Mouse (Mus musculus): ENCODE results near the gene Ptprg. TPM values are rescaled to one million over a fixed set of nuclear protein-coding genes. Genes with fewer than 3 reads are reported as not detected.
A peak's percentile ranks its signal among the peaks of the same experiment; 100 is the strongest.

The Ptprg gene
- polyA plus RNA-seq, 1 experiment from 2014 or later: 32.8 TPM

DNA sequence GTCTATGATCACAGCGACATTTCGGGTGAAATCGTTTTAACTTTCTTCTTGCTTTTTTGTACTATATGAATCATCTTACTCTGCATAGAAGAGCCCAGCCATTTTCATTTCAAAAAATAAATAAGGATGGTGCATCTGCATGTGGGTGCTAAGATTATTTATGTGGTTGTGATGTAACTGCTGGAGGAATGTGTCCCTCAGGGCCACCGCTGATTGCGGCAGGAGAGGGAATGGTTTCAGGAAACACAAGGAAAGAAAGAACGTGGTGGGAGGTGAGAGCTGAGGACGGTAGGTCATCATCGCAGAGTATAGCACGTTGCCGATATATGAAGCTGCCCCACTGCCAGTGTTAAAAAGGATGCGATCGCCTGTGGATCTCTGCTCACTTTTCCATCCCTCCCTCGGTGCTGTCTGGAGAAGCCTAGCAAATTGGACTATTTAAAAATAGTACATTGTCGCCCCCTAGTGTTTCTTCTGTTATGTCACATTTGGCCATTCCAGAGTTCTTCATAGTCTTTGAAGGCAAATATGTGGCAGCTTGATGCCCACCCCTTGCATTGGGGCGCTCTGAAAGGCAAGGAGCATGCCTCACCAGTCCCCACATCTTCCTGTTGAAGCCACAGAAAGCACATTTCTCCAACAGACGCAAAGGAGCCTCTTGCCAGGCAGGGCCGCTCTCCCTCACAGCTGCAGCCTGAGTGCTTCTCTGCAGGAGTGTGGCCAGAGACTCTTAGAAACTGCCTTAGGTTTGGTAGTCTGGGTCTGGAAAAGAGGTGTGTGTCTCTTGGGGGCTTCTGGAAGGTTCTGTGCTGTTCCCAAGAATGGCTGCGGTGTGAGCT lies 586.5 kb downstream of the Ptprg start:
- H3K4me1 ChIP-seq: peaks cover 21% of the 10 kb centered on the region
- no peak overlapping the region for H3K27ac ChIP-seq
- no peaks in the 10 kb centered on the region for H3K9me3 ChIP-seq (replicated peaks)
- peak overlapping the region; percentile 24; the same call in 1 of the 2 replicates for H3K4me2 ChIP-seq
- H3K9ac ChIP-seq: no peak overlapping the region
- 0 out of 2 replicates have a peak, but pooled peaks cover 3% of the 10 kb centered on the region for H3K27me3 ChIP-seq
- ATAC-seq: peak; percentile 68
- H3K36me3 ChIP-seq (ENCODE audit: poor library complexity, severe bottlenecking): no peaks in the 10 kb centered on the region
- H3K4me3 ChIP-seq: no peak overlapping the region
- 49% methylated on average over 18 of the region's 18 CpGs for WGBS

DNA sequence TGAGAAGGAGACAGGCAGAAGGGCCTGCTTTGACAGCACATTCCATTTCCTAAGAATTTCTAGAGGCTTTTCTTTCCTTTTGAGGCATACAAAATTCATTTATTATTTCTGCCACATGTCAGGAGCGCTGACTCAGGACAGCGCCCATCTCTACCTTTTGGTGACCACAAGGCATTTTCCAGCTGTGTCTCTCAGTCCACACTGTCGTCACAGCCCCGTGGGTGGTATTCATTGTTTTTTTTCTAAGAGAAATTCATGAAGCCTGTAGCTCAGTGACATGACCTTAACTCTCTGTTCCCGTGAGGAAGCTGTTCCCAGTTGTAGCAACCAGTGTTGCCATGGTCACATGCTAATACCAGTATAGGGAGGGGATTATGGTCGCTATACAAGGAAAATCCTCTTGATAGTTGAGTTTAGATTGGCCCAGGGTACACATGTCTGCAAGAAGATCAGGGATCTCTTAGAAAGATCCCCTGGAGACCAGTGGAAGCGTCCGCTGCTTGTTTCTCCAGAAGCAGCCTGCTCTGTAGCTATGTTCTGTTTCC lies 590.7 kb downstream of the Ptprg start:
- no peak for ATAC-seq
- Histone ChIP-seq H3K4me2 (no peak overlapping the region), H3K4me3 (no peak overlapping the region), H3K9ac (no peak overlapping the region), H3K4me1 (peaks cover 20% of the 10 kb centered on the region), H3K27ac (no peak overlapping the region), H3K36me3 (ENCODE audit: poor library complexity, severe bottlenecking) (peaks cover 6% of the 10 kb centered on the region; the same call in 1 of the 2 replicates), H3K27me3 (0 out of 2 replicates have a peak, but pooled peaks cover 3% of the 10 kb centered on the region), H3K9me3 (replicated peaks) (no peaks in the 10 kb centered on the region)
- 47% methylated on average over 8 of the region's 8 CpGs for WGBS

DNA sequence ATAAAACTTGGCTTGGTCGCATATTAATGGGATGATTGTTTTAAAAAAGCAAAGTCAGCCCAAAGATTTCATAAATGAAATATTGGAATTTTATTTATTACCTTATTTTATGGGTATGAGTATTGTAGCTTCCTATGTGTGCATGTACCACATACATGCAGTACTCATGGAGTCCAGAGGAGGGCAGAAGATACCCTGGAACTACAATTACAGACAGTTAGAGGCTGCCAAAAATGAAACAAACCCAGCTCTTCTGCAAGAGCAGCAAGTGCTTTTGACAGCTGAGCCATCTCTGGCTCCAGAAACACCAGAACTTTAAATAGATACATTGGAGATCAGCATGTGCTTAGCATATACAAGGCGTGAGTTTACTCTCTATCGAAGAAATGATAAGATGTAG lies 592.6 kb downstream of the Ptprg start:
- Histone ChIP-seq H3K27ac (no peak overlapping the region), H3K4me1 (peaks cover 15% of the 10 kb centered on the region), H3K36me3 (ENCODE audit: poor library complexity, severe bottlenecking) (peaks cover 6% of the 10 kb centered on the region; the same call in 1 of the 2 replicates), H3K4me3 (no peak overlapping the region), H3K9ac (no peak overlapping the region), H3K4me2 (no peak overlapping the region), H3K27me3 (no peaks in the 10 kb centered on the region), H3K9me3 (replicated peaks) (no peaks in the 10 kb centered on the region)
- WGBS: over 99% methylated on average over 3 of the region's 3 CpGs
- no peak for ATAC-seq

DNA sequence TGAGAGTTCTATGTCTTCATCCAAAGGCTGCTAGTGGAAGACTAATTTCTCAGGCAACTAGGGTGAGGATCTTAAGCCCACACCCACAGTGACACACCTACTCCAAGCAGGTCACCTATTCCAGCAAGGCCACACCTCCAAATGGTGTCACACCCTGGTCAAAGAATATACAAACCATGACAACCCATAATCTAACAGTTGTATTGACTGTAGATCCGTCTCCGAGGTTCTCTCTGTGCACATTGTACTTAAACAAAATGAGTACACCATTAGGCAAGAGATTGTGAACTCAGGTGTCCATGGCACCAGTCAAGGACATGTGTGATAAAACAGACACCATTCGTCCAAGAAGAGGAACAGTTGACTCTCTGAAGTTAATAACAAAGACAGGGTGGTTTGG lies 596.2 kb downstream of the Ptprg start:
- Histone ChIP-seq H3K36me3 (ENCODE audit: poor library complexity, severe bottlenecking) (peaks cover 6% of the 10 kb centered on the region), H3K27me3 (0 out of 2 replicates have a peak, but pooled peaks cover 5% of the 10 kb centered on the region), H3K4me3 (no peak overlapping the region), H3K9ac (no peak overlapping the region), H3K27ac (no peak overlapping the region), H3K4me2 (no peak overlapping the region), H3K9me3 (replicated peaks) (no peaks in the 10 kb centered on the region), H3K4me1 (peaks cover 6% of the 10 kb centered on the region; the same call in 1 of the 2 replicates)
- no peak for ATAC-seq
- 89% methylated on average over 3 of the region's 3 CpGs for WGBS

DNA sequence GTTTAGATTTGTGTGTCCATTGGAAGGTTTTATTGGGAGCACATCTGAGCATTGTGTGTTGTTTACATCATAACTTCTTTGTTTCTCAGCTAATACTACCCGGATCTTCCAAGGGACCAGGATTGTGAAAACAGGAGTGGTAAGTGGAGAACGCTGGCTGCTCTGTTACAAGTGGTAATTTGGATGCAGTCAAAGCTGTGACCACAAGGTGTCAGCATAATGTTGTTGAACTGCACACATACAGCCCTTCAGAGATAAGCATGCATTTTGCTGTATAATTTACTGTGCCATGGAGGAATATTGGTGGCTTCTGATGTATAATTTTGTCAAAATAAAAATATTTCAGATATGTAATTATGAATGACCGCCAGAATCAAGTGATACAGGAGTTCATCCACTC lies 598.6 kb downstream of the Ptprg start:
- Histone ChIP-seq H3K4me2 (no peak overlapping the region), H3K4me3 (no peak overlapping the region), H3K4me1 (peaks cover 6% of the 10 kb centered on the region; the same call in 1 of the 2 replicates), H3K9me3 (replicated peaks) (no peaks in the 10 kb centered on the region), H3K9ac (no peak overlapping the region), H3K27me3 (0 out of 2 replicates have a peak, but pooled peaks cover 5% of the 10 kb centered on the region), H3K27ac (no peak overlapping the region), H3K36me3 (ENCODE audit: poor library complexity, severe bottlenecking) (no peaks in the 10 kb centered on the region; the same call in 1 of the 2 replicates)
- ATAC-seq: peak; percentile 91
- WGBS: 45% methylated on average over 3 of the region's 3 CpGs

DNA sequence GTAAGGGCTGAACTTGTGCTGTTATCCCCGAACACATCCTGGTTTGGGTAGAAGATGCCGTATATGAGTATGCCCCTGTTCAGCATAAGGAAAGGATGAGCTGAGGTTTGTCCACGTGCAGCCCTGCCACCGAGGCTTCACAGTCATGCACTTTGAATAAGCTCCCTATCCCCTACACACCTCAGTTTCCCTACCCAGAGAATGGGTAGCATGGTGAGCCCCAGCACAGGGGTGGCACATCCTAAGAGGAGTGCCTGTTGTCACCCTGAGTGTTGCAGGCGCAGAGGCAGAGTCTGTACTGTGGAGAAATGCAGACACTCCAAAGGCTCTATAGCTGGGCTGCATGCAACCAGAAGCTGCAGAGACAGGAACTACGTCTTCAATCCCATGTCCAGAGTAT lies 599.4 kb downstream of the Ptprg start:
- Histone ChIP-seq H3K27me3 (0 out of 2 replicates have a peak, but pooled peaks cover 5% of the 10 kb centered on the region), H3K9ac (no peak overlapping the region), H3K4me1 (peaks cover 6% of the 10 kb centered on the region; the same call in 1 of the 2 replicates), H3K4me3 (no peak overlapping the region), H3K27ac (no peak overlapping the region), H3K4me2 (no peak overlapping the region), H3K9me3 (replicated peaks) (no peaks in the 10 kb centered on the region), H3K36me3 (ENCODE audit: poor library complexity, severe bottlenecking) (no peaks in the 10 kb centered on the region; the same call in 1 of the 2 replicates)
- 0 out of 2 replicates have a peak, but pooled peaks have one; percentile 7 for ATAC-seq
- WGBS: 94% methylated on average over 6 of the region's 6 CpGs

DNA sequence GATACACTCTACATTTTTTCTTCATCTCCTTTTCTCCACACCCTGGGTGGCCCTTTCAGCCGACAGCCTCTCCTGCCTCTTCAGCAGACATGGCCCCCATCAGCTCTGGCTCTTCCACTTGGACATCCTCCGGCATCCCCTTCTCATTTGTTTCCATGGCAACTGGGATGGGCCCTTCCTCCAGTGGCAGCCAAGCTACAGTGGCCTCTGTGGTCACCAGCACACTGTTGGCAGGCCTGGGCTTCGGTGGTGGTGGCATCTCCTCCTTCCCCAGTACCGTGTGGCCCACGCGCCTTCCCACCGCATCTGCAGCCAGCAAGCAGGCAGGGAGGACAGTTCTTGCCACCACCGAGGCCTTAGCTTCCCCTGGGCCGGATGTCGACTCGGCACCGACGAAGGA lies 600.3 kb downstream of the Ptprg start:
- Histone ChIP-seq H3K36me3 (ENCODE audit: poor library complexity, severe bottlenecking) (no peaks in the 10 kb centered on the region; the same call in 1 of the 2 replicates), H3K4me2 (no peak overlapping the region), H3K27me3 (0 out of 2 replicates have a peak, but pooled peaks cover 5% of the 10 kb centered on the region), H3K27ac (no peak overlapping the region), H3K9me3 (replicated peaks) (no peaks in the 10 kb centered on the region), H3K4me1 (peaks cover 6% of the 10 kb centered on the region; the same call in 1 of the 2 replicates), H3K9ac (no peak overlapping the region), H3K4me3 (no peak overlapping the region)
- WGBS: 77% methylated on average over 13 of the region's 13 CpGs
- peak; percentile 55; the same call in 1 of the 2 replicates for ATAC-seq

DNA sequence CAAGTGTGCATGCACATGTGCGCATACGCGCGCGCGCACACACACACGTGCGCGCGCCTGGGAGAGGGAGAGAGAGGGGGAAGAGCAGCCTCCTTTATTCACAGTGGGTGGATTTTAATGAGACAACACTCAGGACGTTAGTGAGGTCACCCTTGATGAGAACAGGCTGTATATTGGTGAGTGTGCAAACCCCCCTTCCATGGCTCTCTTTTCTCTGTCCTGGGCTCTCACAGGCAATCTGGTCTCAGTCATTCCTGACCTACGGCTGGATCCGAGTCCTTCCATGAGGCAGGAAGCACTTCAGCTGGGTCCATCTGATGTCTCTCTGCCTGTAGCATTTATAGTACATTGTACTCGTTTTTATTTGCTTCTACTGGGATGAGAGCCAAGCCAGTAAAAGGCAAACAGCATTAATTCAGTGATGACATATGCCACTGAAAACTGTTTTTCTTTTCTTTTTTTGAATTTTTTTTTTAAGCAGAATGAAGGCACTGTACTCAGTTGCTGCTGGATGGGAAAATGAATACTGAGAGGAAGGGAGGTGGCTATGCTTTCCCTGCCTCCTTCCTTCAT lies 608.5 kb downstream of the Ptprg start:
- H3K4me3 ChIP-seq: no peak overlapping the region
- no peak overlapping the region for H3K9ac ChIP-seq
- H3K27ac ChIP-seq: peak overlapping the region; percentile 62
- H3K27me3 ChIP-seq: 0 out of 2 replicates have a peak, but pooled peaks cover 2% of the 10 kb centered on the region
- WGBS: 73% methylated on average over 14 of the region's 14 CpGs
- peak; percentile 66 for ATAC-seq
- no peak overlapping the region for H3K4me2 ChIP-seq
- no peaks in the 10 kb centered on the region for H3K9me3 ChIP-seq (replicated peaks)
- no peaks in the 10 kb centered on the region for H3K36me3 ChIP-seq (ENCODE audit: poor library complexity, severe bottlenecking)
- H3K4me1 ChIP-seq: peaks cover 24% of the 10 kb centered on the region

DNA sequence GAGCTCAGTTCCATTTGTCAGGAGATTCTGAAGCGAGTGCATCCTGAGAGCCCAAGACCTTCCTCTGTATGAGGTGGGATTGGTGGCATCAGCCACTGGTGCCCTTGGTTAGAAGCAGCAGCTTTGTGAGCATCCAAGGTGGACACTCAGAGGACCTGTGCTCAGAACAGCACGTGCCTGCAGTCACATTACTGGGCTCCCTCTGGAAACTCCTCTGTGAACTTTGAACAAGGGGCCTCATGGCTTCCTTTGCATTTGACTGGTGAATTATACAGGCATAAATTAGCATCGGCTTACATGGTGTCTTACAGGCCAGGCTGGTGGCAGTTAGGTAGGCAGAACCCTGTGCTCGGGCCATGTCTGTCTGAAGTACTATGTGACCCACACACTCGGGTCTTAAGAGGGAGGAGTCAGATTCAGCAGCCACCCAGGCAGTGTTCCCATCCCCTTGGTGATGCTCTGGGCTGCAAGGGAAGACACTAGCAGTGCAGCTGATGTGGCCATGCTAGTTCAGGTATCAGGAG lies 609.1 kb downstream of the Ptprg start:
- peak; percentile 37 for ATAC-seq
- H3K4me2 ChIP-seq: no peak overlapping the region
- H3K4me3 ChIP-seq: no peak overlapping the region
- peaks cover 28% of the 10 kb centered on the region for H3K4me1 ChIP-seq
- WGBS: 65% methylated on average over 5 of the region's 5 CpGs
- H3K27me3 ChIP-seq: 0 out of 2 replicates have a peak, but pooled peaks cover 2% of the 10 kb centered on the region
- H3K9me3 ChIP-seq (replicated peaks): no peaks in the 10 kb centered on the region
- H3K36me3 ChIP-seq (ENCODE audit: poor library complexity, severe bottlenecking): no peaks in the 10 kb centered on the region
- H3K27ac ChIP-seq: peak overlapping the region; percentile 62
- no peak overlapping the region for H3K9ac ChIP-seq

DNA sequence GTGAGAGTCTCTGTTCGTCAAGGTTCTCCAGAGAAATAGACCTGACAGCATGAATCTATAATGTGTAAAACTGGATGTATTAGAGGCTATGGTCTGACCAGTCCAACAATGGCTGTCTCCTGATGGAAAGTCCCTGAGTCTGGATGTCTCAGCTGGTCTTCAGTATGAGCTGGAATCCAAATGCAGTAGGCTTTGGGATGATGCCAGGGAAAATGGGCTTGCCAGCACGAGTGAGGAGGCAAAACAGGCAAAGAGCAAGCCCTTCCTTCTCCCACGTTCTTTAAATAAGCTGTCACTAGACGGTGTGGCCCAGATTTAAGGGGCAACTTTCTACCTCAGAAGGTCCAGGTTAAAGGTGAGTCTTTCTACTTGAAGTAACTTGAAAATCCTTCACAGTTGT lies 609.9 kb downstream of the Ptprg start:
- H3K27ac ChIP-seq: no peak overlapping the region
- WGBS: 87% methylated on average over 4 of the region's 4 CpGs
- no peak overlapping the region for H3K4me2 ChIP-seq
- H3K4me3 ChIP-seq: no peak overlapping the region
- H3K36me3 ChIP-seq (ENCODE audit: poor library complexity, severe bottlenecking): no peaks in the 10 kb centered on the region
- H3K27me3 ChIP-seq: 0 out of 2 replicates have a peak, but pooled peaks cover 2% of the 10 kb centered on the region
- H3K9me3 ChIP-seq (replicated peaks): no peaks in the 10 kb centered on the region
- H3K9ac ChIP-seq: no peak overlapping the region
- peaks cover 29% of the 10 kb centered on the region for H3K4me1 ChIP-seq
- ATAC-seq: no peak

DNA sequence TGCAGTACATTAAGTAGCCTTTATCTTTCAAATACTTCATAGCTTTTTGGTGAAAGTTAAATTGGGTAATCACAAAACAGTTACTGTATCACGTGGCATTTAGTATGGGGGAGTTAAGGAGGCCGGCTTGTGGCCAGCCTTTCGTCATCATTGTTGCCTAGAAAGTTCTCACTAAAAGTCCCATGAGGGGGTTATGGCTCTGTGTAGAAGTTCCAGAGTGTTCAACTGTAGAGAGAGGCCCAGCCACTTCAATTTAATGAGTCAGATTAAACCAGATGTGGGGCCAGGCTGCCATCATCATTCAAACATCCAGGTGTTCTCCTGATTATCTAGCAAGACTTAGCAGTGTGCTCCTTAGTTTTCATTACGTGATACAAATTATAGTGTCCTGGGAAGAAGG lies 613.9 kb downstream of the Ptprg start:
- no peak for ATAC-seq
- H3K4me1 ChIP-seq: peaks cover 17% of the 10 kb centered on the region
- H3K27ac ChIP-seq: no peak overlapping the region
- H3K4me3 ChIP-seq: no peak overlapping the region
- no peak overlapping the region for H3K4me2 ChIP-seq
- WGBS: 73% methylated on average over 4 of the region's 4 CpGs
- no peaks in the 10 kb centered on the region for H3K36me3 ChIP-seq (ENCODE audit: poor library complexity, severe bottlenecking)
- no peak overlapping the region for H3K9ac ChIP-seq
- no peaks in the 10 kb centered on the region for H3K9me3 ChIP-seq (replicated peaks)
- no peaks in the 10 kb centered on the region for H3K27me3 ChIP-seq

DNA sequence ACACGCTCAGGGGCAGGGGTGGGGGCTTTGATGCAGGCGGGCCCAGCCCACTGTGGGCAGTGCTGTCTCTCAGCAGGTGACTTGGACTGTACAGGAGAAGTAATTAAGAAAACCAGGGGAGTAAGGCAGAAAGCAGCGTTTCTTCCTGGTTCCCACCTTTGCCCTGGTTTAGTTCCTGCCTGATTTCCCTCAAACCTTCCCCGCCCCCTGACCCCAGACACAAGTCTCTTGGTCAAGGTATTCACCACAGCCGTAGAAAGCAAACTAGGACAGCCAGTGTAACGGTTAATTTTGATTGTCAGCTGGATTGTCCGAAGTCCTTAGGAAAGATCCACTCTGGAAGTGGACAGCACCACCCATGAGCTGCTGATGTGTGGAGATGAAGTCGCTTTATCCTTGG lies 614.3 kb downstream of the Ptprg start:
- Histone ChIP-seq H3K27me3 (no peaks in the 10 kb centered on the region), H3K9me3 (replicated peaks) (no peaks in the 10 kb centered on the region), H3K9ac (no peak overlapping the region), H3K4me1 (peaks cover 12% of the 10 kb centered on the region), H3K36me3 (ENCODE audit: poor library complexity, severe bottlenecking) (no peaks in the 10 kb centered on the region), H3K4me2 (no peak overlapping the region), H3K4me3 (no peak overlapping the region), H3K27ac (no peak overlapping the region)
- WGBS: 64% methylated on average over 8 of the region's 8 CpGs
- no peak for ATAC-seq
